Mouse (Mus musculus) limb, embryonic 14.5 days (tissue): ENCODE results near the gene Tpra1. TPM values are rescaled to one million over a fixed set of nuclear protein-coding genes. Genes with fewer than 3 reads are reported as not detected.

ENCODE experiments used
- ATAC-seq: fragments of 200-750 bp; cut with Nextera tagmentation; 2 replicates; pipeline ENCODE4 v1.8.0; 2017; ENCODE audit warnings: low read depth, moderate number of reproducible peaks, moderate TSS enrichment; ENCODE audit not compliant: low FRiP score
- DNase-seq: peaks from one replicate; pipeline ENCODE4 v3.0.0-alpha.2; 2015; ENCODE audit warnings: low spot score
- H3K27ac ChIP-seq: fragments of 300-500 bp; sonication (generic); replicated peaks from 2 replicates; pipeline ENCODE4 v1.5.1; 2014; ENCODE audit warnings: low read depth, mild to moderate bottlenecking, low read length, moderate library complexity, mixed read lengths
- H3K27me3 ChIP-seq: fragments of 300-500 bp; sonication (generic); 2 replicates; pipeline ENCODE4 v1.6.1; 2014; ENCODE audit warnings: low read length, mixed read lengths; ENCODE audit not compliant: control insufficient read depth, insufficient read depth
- H3K36me3 ChIP-seq: fragments of 300-500 bp; sonication (generic); 2 replicates; pipeline ENCODE4 v1.6.1; 2014; ENCODE audit warnings: mild to moderate bottlenecking, low read length, moderate library complexity, mixed read lengths; ENCODE audit not compliant: control insufficient read depth, insufficient read depth
- H3K4me1 ChIP-seq: fragments of 300-500 bp; sonication (generic); 2 replicates; pipeline ENCODE4 v1.6.1; 2014; ENCODE audit warnings: antibody characterized with exemption, low read length, mixed read lengths; ENCODE audit not compliant: control insufficient read depth, insufficient read depth
- H3K4me2 ChIP-seq: fragments of 300-500 bp; sonication (generic); replicated peaks from 2 replicates; pipeline ENCODE4 v1.6.1; 2014; ENCODE audit warnings: low read depth, mild to moderate bottlenecking, low read length, moderate library complexity; ENCODE audit not compliant: severe bottlenecking
- H3K4me3 ChIP-seq: fragments of 300-500 bp; sonication (generic); replicated peaks from 2 replicates; pipeline ENCODE4 v1.5.1; 2014; ENCODE audit warnings: low read length
- H3K9ac ChIP-seq: fragments of 300-500 bp; sonication (generic); 2 replicates; pipeline ENCODE4 v1.6.1; 2014; ENCODE audit warnings: mild to moderate bottlenecking, low read depth, low read length, moderate library complexity; ENCODE audit not compliant: severe bottlenecking
- H3K9me3 ChIP-seq: fragments of 300-500 bp; sonication (generic); 2 replicates; pipeline ENCODE4 v1.6.1; 2016; ENCODE audit warnings: low read length; ENCODE audit not compliant: control insufficient read depth
- POLR2A ChIP-seq: fragments of 200-500 bp; IDR thresholded peaks from 2 replicates; pipeline ENCODE4 v1.8.0; 2012; ENCODE audit warnings: inconsistent platforms, mild to moderate bottlenecking, moderate library complexity, borderline replicate concordance; ENCODE audit not compliant: insufficient read depth, insufficient read length; ENCODE audit errors: extremely low read depth
- WGBS: fragments of 180-500 bp; shearing (Covaris S2); extraction: QIAGEN DNeasy Blood & Tissue Kit; methylation state at CpG from one replicate; pipeline ENCODE4 v1.1.7; 2014; 5-methylcytosine and 5-hydroxymethylcytosine counted together
- polyA plus RNA-seq, 2 experiments: library from polyadenylated mRNA; depleted of rRNA in 1 of 2; stranded (reverse) in 1 of 2; unstranded in 1 of 2; fragments of >200 nt; fragmentation: Nextera tagmentation in 1 of 2; extraction: Ambion mirVana in 1 of 2; gene quantifications; 2 replicates each; pipeline versions ENCODE4 v1.2.1 to v1.2.3; 2012 to 2014

Gene Tpra1
- polyA plus RNA-seq, 2 experiments, result 62.2 to 141 TPM

- DNase-seq (no peak), ATAC-seq (no peak)
- H3K9ac ChIP-seq, result no peak overlapping the region
- no peak overlapping the region for H3K4me3 ChIP-seq
- H3K27ac ChIP-seq, result no peak overlapping the region
- WGBS, result 89% methylated on average over 2 of the region's 2 CpGs
- no peak for TF ChIP-seq POLR2A
- H3K36me3 ChIP-seq, result peaks cover 24% of the 10 kb centered on the region
- peaks cover 30% of the 10 kb centered on the region for H3K4me1 ChIP-seq
- H3K27me3 ChIP-seq, result no peaks in the 10 kb centered on the region
- H3K4me2 ChIP-seq, result no peak overlapping the region
- H3K9me3 ChIP-seq, result no peaks in the 10 kb centered on the region
These were observed 2.4 kb upstream of the Tpra1 start for GRCm38 (mm10) chr6:88899628-88900027.

GRCm38 (mm10) chr6:88901471-88901870, 580 bp upstream of the Tpra1 start:
- Histone ChIP-seq H3K4me3 (peak overlapping the region; percentile 81), H3K27me3 (no peaks in the 10 kb centered on the region), H3K4me2 (peak overlapping the region; percentile 94), H3K27ac (peak overlapping the region; percentile 94; the same call in 1 of the 2 replicates), H3K9ac (peak overlapping the region; percentile 87), H3K4me1 (peaks cover 30% of the 10 kb centered on the region), H3K36me3 (peaks cover 6% of the 10 kb centered on the region), H3K9me3 (no peaks in the 10 kb centered on the region)
- TF ChIP-seq POLR2A, result no peak
- peak; percentile 22 for DNase-seq
- no peak for ATAC-seq
- WGBS, result 10% methylated on average over 5 of the region's 5 CpGs

DNA sequence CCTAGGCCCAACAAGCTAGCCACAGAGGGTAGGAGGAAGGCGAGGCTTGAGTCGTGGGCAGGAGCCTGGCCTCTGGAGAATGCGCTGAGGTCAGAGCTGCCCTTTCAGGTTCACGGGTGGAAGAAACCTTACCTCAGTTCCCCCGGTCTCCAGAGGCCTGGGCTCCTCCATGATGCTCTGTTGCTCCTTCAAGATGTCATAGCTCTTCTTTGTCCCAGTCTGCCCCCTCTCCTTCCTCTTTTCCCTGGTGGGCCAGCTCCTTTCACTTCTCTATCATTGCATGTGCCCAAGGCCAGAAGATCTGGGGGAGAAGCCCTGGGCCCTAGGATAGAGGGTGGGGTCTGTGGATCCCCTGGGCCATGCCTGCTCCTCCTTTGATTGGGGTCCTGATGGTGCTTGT, 1.7 kb downstream of the Tpra1 start:
- Histone ChIP-seq H3K9ac (0 out of 2 replicates have a peak overlapping the region, but pooled peaks have one; percentile 87), H3K9me3 (no peaks in the 10 kb centered on the region), H3K4me3 (peak overlapping the region; percentile 81), H3K4me1 (peaks cover 22% of the 10 kb centered on the region), H3K4me2 (peak overlapping the region; percentile 94), H3K27me3 (no peaks in the 10 kb centered on the region), H3K27ac (no peak overlapping the region), H3K36me3 (peaks cover 11% of the 10 kb centered on the region; the same call in 1 of the 2 replicates)
- 73% methylated on average over 5 of the region's 5 CpGs for WGBS
- DNase-seq (no peak), ATAC-seq (no peak)
- TF ChIP-seq POLR2A, result no peak

- Histone ChIP-seq H3K9me3 (no peaks in the 10 kb centered on the region), H3K9ac (no peak overlapping the region), H3K4me1 (peaks cover 22% of the 10 kb centered on the region), H3K27me3 (no peaks in the 10 kb centered on the region), H3K4me2 (no peak overlapping the region), H3K36me3 (peaks cover 17% of the 10 kb centered on the region; the same call in 1 of the 2 replicates), H3K4me3 (no peak overlapping the region), H3K27ac (no peak overlapping the region)
- ATAC-seq (no peak), DNase-seq (no peak)
- no peak for TF ChIP-seq POLR2A
- WGBS, result 83% methylated on average over 4 of the region's 4 CpGs
These were observed 2.5 kb downstream of the Tpra1 start for GRCm38 (mm10) chr6:88904456-88904974.

DNA sequence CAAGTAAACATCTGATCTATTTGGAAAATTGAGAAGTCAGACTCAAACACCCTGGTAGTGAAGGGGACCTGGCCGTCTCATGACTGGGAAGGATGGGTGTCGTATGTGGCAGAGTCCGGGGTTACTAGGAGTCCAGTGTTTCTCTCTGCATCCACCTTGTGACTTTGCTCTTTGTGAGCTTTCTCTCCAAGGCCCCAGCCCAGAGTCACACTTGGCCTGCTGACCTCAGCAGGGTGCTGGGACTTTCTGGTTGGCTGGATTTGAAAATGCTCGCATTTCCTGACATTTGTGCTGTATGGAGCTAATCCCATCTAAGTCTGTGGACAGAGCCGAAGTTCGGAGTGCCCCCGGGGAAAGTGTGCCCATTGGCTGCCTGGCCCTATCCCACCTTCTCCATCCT, 3.0 kb downstream of the Tpra1 start:
- Histone ChIP-seq H3K9me3 (no peaks in the 10 kb centered on the region), H3K27ac (no peak overlapping the region), H3K4me2 (no peak overlapping the region), H3K4me3 (no peak overlapping the region), H3K4me1 (peaks cover 22% of the 10 kb centered on the region), H3K36me3 (peaks cover 21% of the 10 kb centered on the region), H3K9ac (no peak overlapping the region), H3K27me3 (no peaks in the 10 kb centered on the region)
- ATAC-seq, result no peak
- no peak for DNase-seq
- no peak for TF ChIP-seq POLR2A
- 76% methylated on average over 7 of the region's 7 CpGs for WGBS
